Mouse (Mus musculus) stomach, embryonic 15.5 days (tissue): ENCODE measurements around the gene L3mbtl2. TPM values are rescaled to one million over a fixed set of nuclear protein-coding genes. Genes with fewer than 3 reads are reported as not detected.

ENCODE experiments used
- polyA plus RNA-seq: library from polyadenylated mRNA; unstranded; fragments of >200 nt; fragmentation: Nextera tagmentation; extraction: Ambion mirVana; gene quantifications from 2 replicates; pipeline ENCODE4 v1.2.1, GENCODE M21; 2015

Gene L3mbtl2
- polyA plus RNA-seq, 1 experiment from 2014 or later = 19.7 TPM

Other genes starting within 250 kb of the L3mbtl2 start
- gene Rbx1, start 197.6 kb upstream of the L3mbtl2 start, polyA plus RNA-seq = 451 and 486 TPM in 2 replicates
- 13.1 and 20.6 TPM in 2 replicates for gene Ep300, start 78.5 kb upstream of the L3mbtl2 start, polyA plus RNA-seq
- 3.7 and 4.1 TPM in 2 replicates for gene Chadl, start 33.4 kb downstream of the L3mbtl2 start, polyA plus RNA-seq
- gene Zc3h7b, start 81.2 kb downstream of the L3mbtl2 start, polyA plus RNA-seq = 23.8 and 24.1 TPM in 2 replicates
- 97.8 and 106 TPM in 2 replicates for gene Rangap1, start 81.6 kb downstream of the L3mbtl2 start, polyA plus RNA-seq
- gene Tef, start 138.5 kb downstream of the L3mbtl2 start, polyA plus RNA-seq = 24.1 and 24.6 TPM in 2 replicates
- gene Tob2, start 194.9 kb downstream of the L3mbtl2 start, polyA plus RNA-seq = 26.6 and 27.9 TPM in 2 replicates
- gene Phf5a, start 208.0 kb downstream of the L3mbtl2 start, polyA plus RNA-seq = 128 and 134 TPM in 2 replicates
- gene Aco2, start 208.4 kb downstream of the L3mbtl2 start, polyA plus RNA-seq = 153 and 185 TPM in 2 replicates